Mouse (Mus musculus) ES-E14 (cell line): ENCODE data around the gene Lyst. TPM values are rescaled to one million over a fixed set of nuclear protein-coding genes. Genes with fewer than 3 reads are reported as not detected.
A peak's percentile ranks its signal among the peaks of the same experiment; 100 is the strongest.
"Not testable (repeated sequence)": the region's sequence is repeated elsewhere in the genome, so short reads cannot be mapped to it uniquely, and the experiment has no call there.

Experiments used
- DNase-seq: peaks from one replicate; pipeline ENCODE4 v3.0.0-alpha.2; 2013; ENCODE audit warnings: low read depth, low spot score
- H3K27ac ChIP-seq: 2 replicates; pipeline ENCODE4 v1.5.1; 2012; ENCODE audit warnings: low read depth, mild to moderate bottlenecking, low read length, moderate library complexity, mixed read lengths; ENCODE audit not compliant: poor library complexity, insufficient read depth, severe bottlenecking
- H3K36me3 ChIP-seq: 2 replicates; pipeline ENCODE4 v1.6.1; 2012; ENCODE audit warnings: mild to moderate bottlenecking, low read length, moderate library complexity, mixed read lengths; ENCODE audit not compliant: control insufficient read depth, poor library complexity, insufficient read depth, severe bottlenecking
- H3K4me1 ChIP-seq, 2 experiments: fragments of 150-350 bp in 1 of 2; sonication (generic) in 1 of 2; 2 replicates each; pipeline ENCODE4 v1.6.1; 2012; ENCODE audit warnings: low read length in 2 of 2, mild to moderate bottlenecking in 1 of 2, mixed read lengths in 1 of 2; ENCODE audit not compliant: control insufficient read depth in 2 of 2, insufficient read depth in 2 of 2, poor library complexity in 1 of 2
- H3K4me3 ChIP-seq, 2 experiments: fragments of 150-350 bp in 1 of 2; sonication (generic) in 1 of 2; 2 replicates each; pipeline ENCODE4 v1.5.1; 2012; ENCODE audit warnings: low read length in 2 of 2, low read depth in 1 of 2, mild to moderate bottlenecking in 1 of 2, mixed read lengths in 1 of 2; ENCODE audit not compliant: insufficient read depth in 1 of 2, poor library complexity in 1 of 2, severe bottlenecking in 1 of 2
- H3K9ac ChIP-seq: 2 replicates; pipeline ENCODE4 v1.6.1; 2012; ENCODE audit warnings: low read depth, mild to moderate bottlenecking, low read length, mixed read lengths; ENCODE audit not compliant: poor library complexity, insufficient read depth, severe bottlenecking
- H3K9me3 ChIP-seq: fragments of 150-350 bp; sonication (generic); 2 replicates; pipeline ENCODE4 v1.6.1; 2012; ENCODE audit warnings: low read depth, mild to moderate bottlenecking, low read length; ENCODE audit not compliant: control insufficient read depth, insufficient read depth
- CHD2 ChIP-seq: IDR thresholded peaks from 2 replicates; pipeline ENCODE4 v1.6.1; 2014; ENCODE audit warnings: mild to moderate bottlenecking, low read depth, low read length, inconsistent platforms
- HCFC1 ChIP-seq: IDR thresholded peaks from 2 replicates; pipeline ENCODE4 v1.6.1; 2012; ENCODE audit warnings: low read length, inconsistent platforms, borderline replicate concordance; ENCODE audit not compliant: insufficient read depth
- MAFK ChIP-seq: IDR thresholded peaks from 2 replicates; pipeline ENCODE4 v1.6.1; 2014; ENCODE audit warnings: mild to moderate bottlenecking, low read depth, low read length, inconsistent platforms; ENCODE audit not compliant: insufficient read depth
- ZC3H11A ChIP-seq: IDR thresholded peaks from 2 replicates; pipeline ENCODE4 v1.6.1; 2012; ENCODE audit warnings: low read depth, mild to moderate bottlenecking, inconsistent platforms, low read length, borderline replicate concordance
- ZNF384 ChIP-seq: IDR thresholded peaks from 2 replicates; pipeline ENCODE4 v1.6.1; 2012; ENCODE audit warnings: low read depth, low read length, inconsistent platforms
- in situ Hi-C, 2 experiments: fragments of 600-800 bp; cut with MboI; formaldehyde crosslinking; loops; one replicate each; pipeline ENCODE4 v1.15.1; 2025; ENCODE audit warnings: low sequenced_read_pairs in 2 of 2, inconsistent platforms in 1 of 2; ENCODE audit not compliant: unreplicated experiment in 2 of 2
- total RNA-seq: library from RNA; depleted of rRNA; stranded (reverse); fragments of 300-350 nt; gene quantifications from 2 replicates; pipeline ENCODE4 v1.2.3, GENCODE M21; 2012

Gene Lyst
- total RNA-seq, 1 experiment, result 11.7 TPM

GRCm38 (mm10) chr13:13681642-13682041 is 91.4 kb downstream of the Lyst start:
- H3K4me1 ChIP-seq, result no peaks in the 10 kb centered on the region
- no peaks in the 10 kb centered on the region for H3K9me3 ChIP-seq
- no peak for DNase-seq
- no peaks in the 10 kb centered on the region for H3K36me3 ChIP-seq
- H3K27ac ChIP-seq, result no peak overlapping the region
- H3K4me3 ChIP-seq, result no peak overlapping the region
- no peak overlapping the region for H3K9ac ChIP-seq
- in situ Hi-C loops, result no loop called here
- no peak for TF ChIP-seq MAFK

- no peaks in the 10 kb centered on the region for H3K9me3 ChIP-seq
- H3K4me1 ChIP-seq, result no peaks in the 10 kb centered on the region
- H3K36me3 ChIP-seq, result no peaks in the 10 kb centered on the region
- TF ChIP-seq CHD2 (no peak), ZNF384 (no peak), MAFK (no peak), HCFC1 (no peak), ZC3H11A (no peak)
- no peak overlapping the region for H3K4me3 ChIP-seq
- H3K9ac ChIP-seq, result no peak overlapping the region
- in situ Hi-C loops, result no loop called here
- DNase-seq, result no peak
- H3K27ac ChIP-seq, result no peak overlapping the region
These were observed 113.3 kb downstream of the Lyst start for GRCm38 (mm10) chr13:13703476-13703875.

GRCm38 (mm10) chr13:13721435-13721834 is 131.2 kb downstream of the Lyst start:
- DNase-seq, result peak; percentile 6
- Histone ChIP-seq H3K9ac (0 out of 2 replicates have a peak overlapping the region, but pooled peaks have one; percentile 48), H3K4me3 (peak overlapping the region; percentile 26 to 43)
- in situ Hi-C loops, H3K4me1 ChIP-seq, H3K27ac ChIP-seq, H3K36me3 ChIP-seq, H3K9me3 ChIP-seq: not testable (repeated sequence)

GRCm38 (mm10) chr13:13723293-13723692 is 133.1 kb downstream of the Lyst start:
- no peaks in the 10 kb centered on the region for H3K36me3 ChIP-seq
- no peak overlapping the region for H3K27ac ChIP-seq
- H3K4me3 ChIP-seq, result no peak overlapping the region
- DNase-seq, result no peak
- TF ChIP-seq HCFC1 (no peak), ZNF384 (no peak), MAFK (no peak), ZC3H11A (no peak), CHD2 (no peak)
- no peak overlapping the region for H3K9ac ChIP-seq
- no peaks in the 10 kb centered on the region for H3K4me1 ChIP-seq
- no peaks in the 10 kb centered on the region for H3K9me3 ChIP-seq
- in situ Hi-C loops, result no loop called here

- in situ Hi-C loops, result no loop called here
- TF ChIP-seq CHD2 (no peak), HCFC1 (no peak), ZC3H11A (no peak), ZNF384 (no peak), MAFK (no peak)
- Histone ChIP-seq H3K9ac (no peak overlapping the region), H3K9me3 (no peaks in the 10 kb centered on the region), H3K4me1 (no peaks in the 10 kb centered on the region), H3K4me3 (no peak overlapping the region), H3K36me3 (no peaks in the 10 kb centered on the region), H3K27ac (no peak overlapping the region)
- peak; percentile 4 for DNase-seq
These were observed 133.6 kb downstream of the Lyst start for GRCm38 (mm10) chr13:13723786-13724185.
